Mouse (Mus musculus) adrenal gland, adult 18-20 months (tissue): ENCODE data around the gene Lrig3. TPM values are rescaled to one million over a fixed set of nuclear protein-coding genes. Genes with fewer than 3 reads are reported as not detected.

Source experiments
- DNase-seq, 2 experiments: peaks; one replicate each; pipeline ENCODE4 v3.0.0; 2021 to 2022; ENCODE audit warnings: low spot score in 2 of 2
- microRNA-seq, 2 experiments: library from miRNA; unstranded; fragments of <30 nt; microRNA quantifications; one replicate each; pipeline ENCODE4 v1.2.0; 2021; ENCODE audit warnings: borderline number of aligned reads in 2 of 2
- total RNA-seq, 2 experiments: library from RNA; stranded (reverse); gene quantifications; 1 replicate in 1 of 2; 2 replicates in 1 of 2; pipeline ENCODE4 v1.2.3; 2021

Gene Lrig3
- total RNA-seq, 2 experiments from 2014 or later, result 4.5 to 4.7 TPM

- no peak for DNase-seq
Measured at GRCm38 (mm10) chr10:125999561-125999960, 33.6 kb downstream of the Lrig3 start.

- DNase-seq, result no peak
Measured at GRCm38 (mm10) chr10:126000861-126001390, 35.0 kb downstream of the Lrig3 start.

GRCm38 (mm10) chr10:126002081-126002755 lies 36.2 kb downstream of the Lrig3 start:
- no peak for DNase-seq

- DNase-seq, result no peak
Measured at GRCm38 (mm10) chr10:126002818-126003506, 37.0 kb downstream of the Lrig3 start.

GRCm38 (mm10) chr10:126003857-126004256 lies 37.9 kb downstream of the Lrig3 start:
- DNase-seq, result no peak

GRCm38 (mm10) chr10:126013667-126014066 lies 47.7 kb downstream of the Lrig3 start:
- DNase-seq, result no peak

- no peak for DNase-seq
Measured at GRCm38 (mm10) chr10:126014673-126015072, 48.7 kb downstream of the Lrig3 start.

GRCm38 (mm10) chr10:126015644-126016043 lies 49.7 kb downstream of the Lrig3 start:
- DNase-seq, result no peak

GRCm38 (mm10) chr10:126019350-126019991 lies 53.5 kb downstream of the Lrig3 start:
- DNase-seq, result no peak

GRCm38 (mm10) chr10:126028574-126029440 lies 62.8 kb downstream of the Lrig3 start:
- DNase-seq, result no peak

GRCm38 (mm10) chr10:126029441-126030114 lies 63.6 kb downstream of the Lrig3 start:
- no peak for DNase-seq

- no peak for DNase-seq
Measured at GRCm38 (mm10) chr10:126056881-126057280, 90.9 kb downstream of the Lrig3 start.

GRCm38 (mm10) chr10:126062812-126063211 lies 96.8 kb downstream of the Lrig3 start:
- no peak for DNase-seq

Small RNA genes lying within 50 kb of the gene (microRNA-seq; reads per million reads assigned to microRNA genes)
- 0 reads per million in 2 experiments for gene Gm22183
